Mouse (Mus musculus): Measurements from ENCODE around the gene Wap. TPM values are rescaled to one million over a fixed set of nuclear protein-coding genes. Genes with fewer than 3 reads are reported as not detected.

Wap gene
- polyA plus RNA-seq, 1 experiment from 2014 or later: not detected

GRCm38 (mm10) chr11:6601649-6602480 lies 36.6 kb downstream of the Wap start:
- 75% methylated on average over 20 of the region's 20 CpGs for WGBS
- DNase-seq (ENCODE audit: low spot score): no peak
- Histone ChIP-seq H3K27ac (replicated peaks) (no peak overlapping the region), H3K27me3 (replicated peaks; ENCODE audit: low read depth, poor library complexity, severe bottlenecking) (peaks cover 50% of the 10 kb centered on the region), H3K4me1 (peaks cover 85% of the 10 kb centered on the region), H3K36me3 (replicated peaks) (peaks cover 28% of the 10 kb centered on the region), H3K9me3 (no peaks in the 10 kb centered on the region), H3K4me3 (no peak overlapping the region)

- 85% methylated on average over 8 of the region's 8 CpGs for WGBS
- H3K4me1 ChIP-seq: peaks cover 74% of the 10 kb centered on the region
- no peak overlapping the region for H3K4me3 ChIP-seq
- peaks cover 36% of the 10 kb centered on the region for H3K27me3 ChIP-seq (replicated peaks; ENCODE audit: low read depth, poor library complexity, severe bottlenecking)
- 0 out of 2 replicates have a peak overlapping the region, but pooled peaks have one; percentile 3 for H3K27ac ChIP-seq (replicated peaks)
- H3K9me3 ChIP-seq: no peaks in the 10 kb centered on the region
- DNase-seq (ENCODE audit: low spot score): no peak
- H3K36me3 ChIP-seq (replicated peaks): peaks cover 42% of the 10 kb centered on the region
These were observed 38.0 kb downstream of the Wap start for GRCm38 (mm10) chr11:6600284-6600944.

- no peak for DNase-seq (ENCODE audit: low spot score)
- Histone ChIP-seq H3K4me3 (no peak overlapping the region), H3K27ac (replicated peaks) (0 out of 2 replicates have a peak overlapping the region, but pooled peaks have one; percentile 19), H3K36me3 (replicated peaks) (peaks cover 48% of the 10 kb centered on the region), H3K27me3 (replicated peaks; ENCODE audit: low read depth, poor library complexity, severe bottlenecking) (peaks cover 30% of the 10 kb centered on the region), H3K4me1 (peaks cover 68% of the 10 kb centered on the region), H3K9me3 (no peaks in the 10 kb centered on the region)
- 85% methylated on average over 6 of the region's 6 CpGs for WGBS
These were observed 38.6 kb downstream of the Wap start for GRCm38 (mm10) chr11:6599831-6600230.

GRCm38 (mm10) chr11:6599011-6599681 lies 39.3 kb downstream of the Wap start:
- H3K27ac ChIP-seq (replicated peaks): peak overlapping the region; percentile 61
- H3K4me1 ChIP-seq: peaks cover 62% of the 10 kb centered on the region
- WGBS: 17% methylated on average over 27 of the region's 27 CpGs
- H3K9me3 ChIP-seq: no peaks in the 10 kb centered on the region
- DNase-seq (ENCODE audit: low spot score): peak; percentile 58
- peak overlapping the region; percentile 39 for H3K4me3 ChIP-seq
- H3K27me3 ChIP-seq (replicated peaks; ENCODE audit: low read depth, poor library complexity, severe bottlenecking): peaks cover 23% of the 10 kb centered on the region
- H3K36me3 ChIP-seq (replicated peaks): peaks cover 55% of the 10 kb centered on the region

GRCm38 (mm10) chr11:6598191-6598889 lies 40.1 kb downstream of the Wap start:
- Histone ChIP-seq H3K27ac (replicated peaks) (peak overlapping the region; percentile 61), H3K36me3 (replicated peaks) (peaks cover 63% of the 10 kb centered on the region), H3K27me3 (replicated peaks; ENCODE audit: low read depth, poor library complexity, severe bottlenecking) (peaks cover 15% of the 10 kb centered on the region), H3K9me3 (no peaks in the 10 kb centered on the region), H3K4me1 (peaks cover 54% of the 10 kb centered on the region), H3K4me3 (peak overlapping the region; percentile 39)
- 53% methylated on average over 19 of the region's 19 CpGs for WGBS
- no peak for DNase-seq (ENCODE audit: low spot score)

GRCm38 (mm10) chr11:6597523-6597922 lies 40.9 kb downstream of the Wap start:
- WGBS: 81% methylated on average over 7 of the region's 7 CpGs
- Histone ChIP-seq H3K9me3 (no peaks in the 10 kb centered on the region), H3K27ac (replicated peaks) (no peak overlapping the region), H3K4me3 (no peak overlapping the region), H3K27me3 (replicated peaks; ENCODE audit: low read depth, poor library complexity, severe bottlenecking) (0 out of 2 replicates have a peak, but pooled peaks cover 7% of the 10 kb centered on the region), H3K36me3 (replicated peaks) (peaks cover 71% of the 10 kb centered on the region), H3K4me1 (peaks cover 48% of the 10 kb centered on the region)
- no peak for DNase-seq (ENCODE audit: low spot score)

- Histone ChIP-seq H3K27me3 (replicated peaks; ENCODE audit: low read depth, poor library complexity, severe bottlenecking) (no peaks in the 10 kb centered on the region), H3K4me1 (peaks cover 40% of the 10 kb centered on the region), H3K4me3 (no peak overlapping the region), H3K27ac (replicated peaks) (no peak overlapping the region), H3K36me3 (replicated peaks) (peaks cover 80% of the 10 kb centered on the region), H3K9me3 (no peaks in the 10 kb centered on the region)
- no peak for DNase-seq (ENCODE audit: low spot score)
- WGBS: 73% methylated on average over 3 of the region's 3 CpGs
These were observed 41.8 kb downstream of the Wap start for GRCm38 (mm10) chr11:6596616-6597015.

- Histone ChIP-seq H3K4me3 (no peak overlapping the region), H3K27me3 (replicated peaks; ENCODE audit: low read depth, poor library complexity, severe bottlenecking) (no peaks in the 10 kb centered on the region), H3K4me1 (peaks cover 38% of the 10 kb centered on the region), H3K36me3 (replicated peaks) (peaks cover 85% of the 10 kb centered on the region), H3K27ac (replicated peaks) (no peak overlapping the region), H3K9me3 (no peaks in the 10 kb centered on the region)
- no peak for DNase-seq (ENCODE audit: low spot score)
- WGBS: 96% methylated on average over 6 of the region's 6 CpGs
These were observed 42.2 kb downstream of the Wap start for GRCm38 (mm10) chr11:6596205-6596604.

- peaks cover 90% of the 10 kb centered on the region for H3K36me3 ChIP-seq (replicated peaks)
- H3K27me3 ChIP-seq (replicated peaks; ENCODE audit: low read depth, poor library complexity, severe bottlenecking): no peaks in the 10 kb centered on the region
- no peak for DNase-seq (ENCODE audit: low spot score)
- 89% methylated on average over 5 of the region's 5 CpGs for WGBS
- H3K9me3 ChIP-seq: no peaks in the 10 kb centered on the region
- no peak overlapping the region for H3K27ac ChIP-seq (replicated peaks)
- no peak overlapping the region for H3K4me3 ChIP-seq
- peaks cover 36% of the 10 kb centered on the region for H3K4me1 ChIP-seq
These were observed 43.1 kb downstream of the Wap start for GRCm38 (mm10) chr11:6595339-6595738.

GRCm38 (mm10) chr11:6594845-6595244 lies 43.6 kb downstream of the Wap start:
- H3K36me3 ChIP-seq (replicated peaks): peaks cover 95% of the 10 kb centered on the region
- WGBS: 93% methylated on average over 6 of the region's 6 CpGs
- no peaks in the 10 kb centered on the region for H3K9me3 ChIP-seq
- DNase-seq (ENCODE audit: low spot score): no peak
- no peak overlapping the region for H3K4me3 ChIP-seq
- peaks cover 31% of the 10 kb centered on the region for H3K4me1 ChIP-seq
- H3K27ac ChIP-seq (replicated peaks): no peak overlapping the region
- H3K27me3 ChIP-seq (replicated peaks; ENCODE audit: low read depth, poor library complexity, severe bottlenecking): no peaks in the 10 kb centered on the region

- WGBS: 87% methylated on average over 11 of the region's 11 CpGs
- H3K36me3 ChIP-seq (replicated peaks): peaks cover 100% of the 10 kb centered on the region
- DNase-seq (ENCODE audit: low spot score): no peak
- no peaks in the 10 kb centered on the region for H3K27me3 ChIP-seq (replicated peaks; ENCODE audit: low read depth, poor library complexity, severe bottlenecking)
- H3K4me1 ChIP-seq: peaks cover 17% of the 10 kb centered on the region
- H3K9me3 ChIP-seq: no peaks in the 10 kb centered on the region
- H3K4me3 ChIP-seq: no peak overlapping the region
- no peak overlapping the region for H3K27ac ChIP-seq (replicated peaks)
These were observed 45.0 kb downstream of the Wap start for GRCm38 (mm10) chr11:6593406-6593805.

Measured in embryonic facial prominence, embryonic 10.5 days (tissue).